7 mouse cellular contexts compared by ENCODE assay signal in the genomic region with DNA sequence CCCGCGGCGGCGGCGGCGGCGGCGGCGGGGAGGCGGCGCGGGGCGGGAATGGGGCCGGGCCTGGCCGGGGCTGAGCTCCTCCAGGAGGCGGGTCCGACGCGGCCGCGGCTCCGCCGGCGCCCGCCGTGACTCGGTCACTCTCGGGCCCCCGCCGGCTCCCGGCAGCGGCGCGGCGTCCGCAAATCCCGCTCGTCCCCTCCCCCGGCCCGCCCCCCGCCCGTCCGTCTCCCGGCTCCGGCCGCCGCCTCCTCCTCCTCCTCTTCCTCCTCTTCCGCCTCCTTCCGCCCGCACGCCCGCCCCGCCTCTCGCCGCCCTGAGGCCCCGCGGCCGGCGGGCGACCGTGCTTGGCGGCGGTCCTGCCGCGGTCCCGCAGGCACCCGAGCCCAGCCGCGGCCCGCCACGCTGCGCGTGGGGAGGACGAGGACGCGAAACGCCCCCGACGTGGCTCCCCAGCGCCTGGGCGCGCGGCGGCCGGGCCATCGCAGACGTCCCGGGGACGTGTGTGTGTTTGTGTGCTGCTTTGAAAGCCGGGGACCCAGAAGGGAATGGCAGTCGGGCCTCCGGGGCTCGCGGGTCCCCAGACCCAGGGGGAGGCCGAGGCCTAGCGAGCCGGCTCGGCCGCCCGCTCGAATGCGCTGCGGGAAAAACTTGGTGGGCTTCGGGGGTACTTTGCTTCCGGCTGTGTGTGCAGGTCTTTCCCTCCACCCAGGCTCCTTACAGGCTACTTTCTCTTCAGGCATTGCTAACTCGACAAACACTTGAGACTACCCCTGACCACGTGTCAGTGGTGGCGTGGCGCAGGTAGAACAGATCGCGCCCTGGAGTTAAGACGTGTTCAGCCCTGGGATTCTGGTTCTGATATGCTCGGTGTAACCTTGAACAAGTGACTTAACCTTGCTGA. TPM values are rescaled to one million over a fixed set of nuclear protein-coding genes. Genes with fewer than 3 reads are reported as not detected.
DNase-seq lines count a peak whose midpoint lies in the region; ATAC-seq lines count a peak whose summit lies in the region.

A gene (minus strand): TSS at position 199 of the 901 bp plus-strand sequence.

- H3K4me2 ChIP-seq in intestine, embryonic 14.5 days (ENCODE audit: low read length), result peak within 1 kb of the TSS; percentile 81

- no peaks in the 10 kb centered on the region for H3K9me3 ChIP-seq in intestine, embryonic 14.5 days (ENCODE audit: control insufficient read depth, low read length)
- no peaks in the 10 kb centered on the region for H3K9me3 ChIP-seq in midbrain, embryonic 10.5 days (replicated peaks)

- ATAC-seq in intestine, embryonic 14.5 days (replicated peaks; ENCODE audit: low FRiP score, low TSS enrichment, low read depth), result peak; percentile 86

- under 1% methylated on average over 85 of the region's 113 CpGs for WGBS in intestine, embryonic 14.5 days
- WGBS in midbrain, embryonic 10.5 days, result under 1% methylated on average over 106 of the region's 113 CpGs

- H3K27me3 ChIP-seq in intestine, embryonic 14.5 days (replicated peaks; ENCODE audit: control insufficient read depth, insufficient read depth, low read length), result no peaks in the 10 kb centered on the region
- H3K27me3 ChIP-seq in midbrain, embryonic 10.5 days (ENCODE audit: low read depth, poor library complexity, severe bottlenecking), result no peaks in the 10 kb centered on the region

- peak within 1 kb of the TSS; percentile 99 for H3K27ac ChIP-seq in intestine, embryonic 14.5 days (ENCODE audit: low read depth)
- peak within 1 kb of the TSS; percentile 99 for H3K27ac ChIP-seq in midbrain, embryonic 10.5 days (replicated peaks)

- intact Hi-C loops in gastrocnemius, postnatal 36 days (cut with DNase I), result no loop called here
- intact Hi-C loops in left cerebral cortex, postnatal 36 days (cut with DNase I), result loop anchor here (2.0 to 5.0 kb wide), 3 partner anchors 48 to 283 kb away; a partner anchor contains a TSS

- H3K9ac ChIP-seq in intestine, embryonic 14.5 days (ENCODE audit: low read length), result peak within 1 kb of the TSS; percentile 99

- DNase-seq in adrenal gland, adult 2 months, result peak; percentile 92
- DNase-seq in embryo, embryonic 11 days, result peak; percentile 85
- DNase-seq in gastrocnemius, postnatal 36 days, result peak; percentile 74 to 75
- DNase-seq in intestine, embryonic 14.5 days (ENCODE audit: low spot score), result peak; percentile 88
- DNase-seq in left cerebral cortex, postnatal 36 days (ENCODE audit: low spot score in 2 of 2), result peak; percentile 70 to 76
- DNase-seq in midbrain, embryonic 10.5 days (ENCODE audit: low spot score), result peak; percentile 82
- peak; percentile 67 for DNase-seq in right cerebral cortex, postnatal 4 days

- peaks cover 23% of the 10 kb centered on the region; the same call in 1 of the 2 replicates for H3K4me1 ChIP-seq in intestine, embryonic 14.5 days (replicated peaks; ENCODE audit: control insufficient read depth, insufficient read depth, low read length)
- peaks cover 29% of the 10 kb centered on the region for H3K4me1 ChIP-seq in midbrain, embryonic 10.5 days

- peak within 1 kb of the TSS; percentile 93 for H3K4me3 ChIP-seq in intestine, embryonic 14.5 days (ENCODE audit: low read depth, low read length)
- H3K4me3 ChIP-seq in midbrain, embryonic 10.5 days, result peak within 1 kb of the TSS; percentile 84

- H3K36me3 ChIP-seq in intestine, embryonic 14.5 days (ENCODE audit: control insufficient read depth, insufficient read depth, low read length), result 0 out of 2 replicates have a peak, but pooled peaks cover 8% of the 10 kb centered on the region
- peaks cover 13% of the 10 kb centered on the region for H3K36me3 ChIP-seq in midbrain, embryonic 10.5 days

RNA-seq across cellular contexts. Expression of the gene that starts here (rescaled TPM):
- 100 to 1,000 TPM in 1 of 2 experiments, 10 to 100 TPM in 1; 77.9 to 108 TPM for total RNA-seq in adrenal gland, adult 2 months (2021)
- 213 and 217 TPM in 2 replicates for polyA plus RNA-seq in adrenal gland, adult 2 months (2012; rRNA removed)
- 100 to 1,000 TPM; 150 TPM for total RNA-seq in gastrocnemius, postnatal 36 days (2021)
- polyA plus RNA-seq in intestine, embryonic 14.5 days (2014; fragmentation: Nextera tagmentation; extraction: Ambion mirVana), result 36.3 and 40.7 TPM in 2 replicates
- 10 to 100 TPM; 64.1 to 71.5 TPM for total RNA-seq in left cerebral cortex, postnatal 36 days (2021)
- polyA plus RNA-seq in midbrain, embryonic 10.5 days (2016; fragmentation: Nextera tagmentation; extraction: Ambion mirVana), result 24.0 and 25.6 TPM in 2 replicates

Comparison
In these comparisons a context has a peak if more than half of its experiments do, and no peak if none do; other contexts are left out.
1. Peak in every context shown above with its lines: DNase-seq, ATAC-seq, H3K4me3 ChIP-seq and H3K27ac ChIP-seq.